Mouse (Mus musculus) olfactory bulb, adult 2 months (tissue): ENCODE measurements around the gene Acap3.

Experiments used
- CTCF ChIP-seq: fragments of 200-500 bp; IDR thresholded peaks from 2 replicates; pipeline ENCODE4 v1.5.1; 2012; ENCODE audit warnings: low read depth, mild to moderate bottlenecking, low read length, moderate library complexity; ENCODE audit not compliant: insufficient read depth
- POLR2A ChIP-seq: fragments of 200-500 bp; IDR thresholded peaks from 2 replicates; pipeline ENCODE4 v1.6.1; 2012; ENCODE audit warnings: mild to moderate bottlenecking, low read depth, low read length, moderate library complexity; ENCODE audit not compliant: insufficient read depth

GRCm38 (mm10) chr4:155893212-155893690, 1.6 kb downstream of the Acap3 start:
- TF ChIP-seq POLR2A = no peak
- TF ChIP-seq CTCF = no peak
